ENCODE assay signal across 9 mouse cellular contexts in genomic region chr11:105362946-105363597, GRCm38 (mm10).
DNase-seq lines count a peak whose midpoint lies in the region; ATAC-seq lines count a peak whose summit lies in the region.
"Had no signal": no experiment of that assay in that cellular context is flagged by ENCODE, and none has a peak within 500 bp of the region (broad histone marks: within the 10 kb centered on the region; RNA-seq: fewer than 3 reads in every experiment).

No protein-coding gene starts in this region.

- peak; percentile 83 for DNase-seq in NIH3T3 (ENCODE audit: low read depth)
- peak; percentile 54 for DNase-seq in cerebellum, adult 9-11 months
- peak; percentile 59 to 92 for DNase-seq in frontal cortex, adult 2 months (ENCODE audit: extremely low spot score in 1 of 2, low spot score in 1 of 2)
- peak; percentile 84 for DNase-seq in hindbrain, embryonic 10.5 days (ENCODE audit: low spot score)
- DNase-seq in layer of hippocampus, postnatal 10 days (ENCODE audit: low spot score in 2 of 2): peak; percentile 91 to 94
- DNase-seq in ovary, postnatal 10 days (ENCODE audit: low spot score): peak; percentile 82
- peak; percentile 58 to 87 for DNase-seq in thymus, postnatal 10 days (ENCODE audit: low spot score in 2 of 2)

- peak; percentile 79 for ATAC-seq in lung, embryonic 16.5 days (ENCODE audit: low read depth)

- H3K9ac ChIP-seq in lung, embryonic 16.5 days (ENCODE audit: low read length): peak overlapping the region; percentile 71

- no peaks in the 10 kb centered on the region for H3K36me3 ChIP-seq in hindbrain, embryonic 10.5 days
- no peaks in the 10 kb centered on the region for H3K36me3 ChIP-seq in lung, embryonic 16.5 days (ENCODE audit: control insufficient read depth, insufficient read depth, low read length)

- peak overlapping the region; percentile 89 for H3K4me2 ChIP-seq in lung, embryonic 16.5 days (ENCODE audit: low read depth, low read length)

- peaks cover 49% of the 10 kb centered on the region for H3K27me3 ChIP-seq in hindbrain, embryonic 10.5 days (ENCODE audit: insufficient read depth, poor library complexity, severe bottlenecking)
- H3K27me3 ChIP-seq in lung, embryonic 16.5 days (ENCODE audit: control insufficient read depth, insufficient read depth, low read depth, low read length): no peaks in the 10 kb centered on the region

- no peaks in the 10 kb centered on the region for H3K9me3 ChIP-seq in hindbrain, embryonic 10.5 days
- no peaks in the 10 kb centered on the region for H3K9me3 ChIP-seq in lung, embryonic 16.5 days (ENCODE audit: control insufficient read depth, low read length)

- peak overlapping the region; percentile 57 for H3K4me3 ChIP-seq in hindbrain, embryonic 10.5 days
- peak overlapping the region; percentile 60 for H3K4me3 ChIP-seq in lung, embryonic 16.5 days (ENCODE audit: low read length)

- whole genome bisulfite sequencing in hindbrain, embryonic 10.5 days: 1% methylated on average over 40 of the region's 40 CpGs
- 2% methylated on average over 39 of the region's 40 CpGs for WGBS in lung, embryonic 16.5 days

- peaks cover 42% of the 10 kb centered on the region for H3K4me1 ChIP-seq in hindbrain, embryonic 10.5 days (replicated peaks)
- H3K4me1 ChIP-seq in lung, embryonic 16.5 days (replicated peaks; ENCODE audit: control insufficient read depth, insufficient read depth, low read length): peaks cover 47% of the 10 kb centered on the region

- peak overlapping the region; percentile 84 for H3K27ac ChIP-seq in hindbrain, embryonic 10.5 days
- peak overlapping the region; percentile 34; the same call in 1 of the 2 replicates for H3K27ac ChIP-seq in lung, embryonic 16.5 days (ENCODE audit: low read length)
- H3K27ac ChIP-seq: macrophage had no signal

Comparison
In these comparisons a context has a peak if more than half of its experiments do, and no peak if none do; other contexts are left out.
1. Peak in every context shown above with its lines: DNase-seq, ATAC-seq, H3K4me3 ChIP-seq and H3K27ac ChIP-seq.